ENCODE assay signal across 21 mouse cellular contexts in the genomic region with DNA sequence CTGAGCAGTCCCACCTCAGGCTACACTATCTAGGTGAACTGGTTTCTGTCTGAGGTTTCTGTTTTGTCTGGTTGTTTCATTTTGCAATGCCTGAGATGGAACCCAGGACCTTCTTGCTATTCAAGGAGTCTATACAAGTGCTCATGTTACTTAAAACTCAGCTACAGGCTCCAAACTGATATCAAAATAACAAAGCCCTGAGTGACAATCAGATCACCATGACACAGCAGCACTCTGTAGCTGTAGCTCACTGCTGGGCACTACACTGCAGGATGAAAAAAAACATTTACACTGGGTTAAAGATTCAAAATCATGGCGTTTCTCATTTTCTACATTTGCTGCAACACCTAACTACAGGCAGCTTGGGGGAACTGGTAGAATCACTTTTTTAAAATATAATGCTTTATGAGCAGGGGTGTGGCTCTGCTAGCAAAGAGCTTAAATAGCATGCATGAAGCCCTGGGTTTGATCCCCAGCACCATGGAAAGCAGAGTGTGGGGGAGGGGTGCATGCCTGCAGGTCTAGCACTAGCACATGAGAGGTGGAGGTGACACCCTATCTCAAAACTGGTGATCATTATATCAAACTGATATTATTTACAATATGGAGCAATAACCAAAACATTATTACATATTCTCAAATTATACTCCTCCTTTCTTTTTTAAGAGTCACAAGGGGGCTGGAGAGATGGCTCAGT. TPM values are rescaled to one million over a fixed set of nuclear protein-coding genes. Genes with fewer than 3 reads are reported as not detected.
"Had no signal": no experiment of that assay in that cellular context is flagged by ENCODE, and none has a peak within 500 bp of the region (broad histone marks: within the 10 kb centered on the region; RNA-seq: fewer than 3 reads in every experiment).

No protein-coding gene starts in this region.

- H3K4me3 ChIP-seq: lung, embryonic 15.5 days; megakaryocyte, embryonic 14.5 days; midbrain, embryonic 13.5 days; midbrain, embryonic 15.5 days; neural tube, embryonic 12.5 days; stomach, embryonic 15.5 days had no signal

- H3K9me3 ChIP-seq: lung, embryonic 15.5 days; megakaryocyte, embryonic 14.5 days; midbrain, embryonic 13.5 days; midbrain, embryonic 15.5 days; neural tube, embryonic 12.5 days; stomach, embryonic 15.5 days had no signal

- H3K9ac ChIP-seq: liver, postnatal 0 days; lung, embryonic 15.5 days; midbrain, embryonic 13.5 days; midbrain, embryonic 15.5 days; neural tube, embryonic 12.5 days; stomach, embryonic 15.5 days had no signal

- H3K27ac ChIP-seq: lung, embryonic 15.5 days; macrophage; midbrain, embryonic 13.5 days; midbrain, embryonic 15.5 days; neural tube, embryonic 12.5 days; stomach, embryonic 15.5 days; stomach, postnatal 0 days had no signal

- H3K4me1 ChIP-seq: lung, embryonic 15.5 days; midbrain, embryonic 13.5 days; midbrain, embryonic 15.5 days; neural tube, embryonic 12.5 days; stomach, embryonic 15.5 days had no signal

- DNase-seq: liver, postnatal 0 days; lung, adult 2 months; lung, postnatal 14 days; lung, postnatal 36 days; right cerebral cortex, postnatal 14 days; thymus, adult 2 months; thymus, postnatal 25 days; thymus, postnatal 4 days had no signal

- H3K27me3 ChIP-seq: lung, embryonic 15.5 days; megakaryocyte, embryonic 14.5 days; midbrain, embryonic 13.5 days; midbrain, embryonic 15.5 days; neural tube, embryonic 12.5 days; stomach, embryonic 15.5 days had no signal

RNA-seq across cellular contexts. Expression of a gene that starts 41.2 kb away (rescaled TPM):
- total RNA-seq: monocyte, adult 5-6 weeks; neutrophil, adult 5-6 weeks had no signal
- polyA plus RNA-seq: macrophage; midbrain, embryonic 11.5 days; midbrain, embryonic 13.5 days; neural tube, embryonic 12.5 days; neural tube, embryonic 14.5 days; stomach, embryonic 15.5 days; urinary bladder, adult 2 months had no signal
